Mouse (Mus musculus) ZHBTc4 (cell line): ENCODE measurements around the gene Ncoa6.

Source experiments
- DNase-seq: peaks from one replicate; pipeline ENCODE4 v3.0.0-alpha.2; 2011; ENCODE audit warnings: low read depth, low spot score

The Ncoa6 gene

GRCm38 (mm10) chr2:155442916-155443315 lies 30.8 kb downstream of the Ncoa6 start:
- no peak for DNase-seq

GRCm38 (mm10) chr2:155436445-155436844 lies 37.2 kb downstream of the Ncoa6 start:
- DNase-seq: peak; percentile 37

GRCm38 (mm10) chr2:155420911-155421310 lies 52.8 kb downstream of the Ncoa6 start:
- DNase-seq: no peak

- DNase-seq: no peak
Measured at GRCm38 (mm10) chr2:155404635-155405034, 69.1 kb downstream of the Ncoa6 start.

- DNase-seq: no peak
Measured at GRCm38 (mm10) chr2:155401926-155402325, 71.8 kb downstream of the Ncoa6 start.

- DNase-seq: peak; percentile 21
Measured at GRCm38 (mm10) chr2:155400276-155400675, 73.4 kb downstream of the Ncoa6 start.

- no peak for DNase-seq
Measured at GRCm38 (mm10) chr2:155394586-155394985, 79.1 kb downstream of the Ncoa6 start.

GRCm38 (mm10) chr2:155388573-155388972 lies 85.1 kb downstream of the Ncoa6 start:
- DNase-seq: no peak

GRCm38 (mm10) chr2:155387052-155387451 lies 86.6 kb downstream of the Ncoa6 start:
- peak; percentile 52 for DNase-seq

- peak; percentile 19 for DNase-seq
Measured at GRCm38 (mm10) chr2:155386534-155386899, 87.2 kb downstream of the Ncoa6 start.

GRCm38 (mm10) chr2:155385731-155386533 lies 87.8 kb downstream of the Ncoa6 start:
- peak; percentile 23 for DNase-seq

- DNase-seq: peak; percentile 93
Measured at GRCm38 (mm10) chr2:155385090-155385489, 88.6 kb downstream of the Ncoa6 start.

GRCm38 (mm10) chr2:155382791-155383438 lies 90.8 kb downstream of the Ncoa6 start:
- DNase-seq: no peak

- no peak for DNase-seq
Measured at GRCm38 (mm10) chr2:155382332-155382700, 91.4 kb downstream of the Ncoa6 start.

- DNase-seq: peak; percentile 97
Measured at GRCm38 (mm10) chr2:155381643-155382331, 91.9 kb downstream of the Ncoa6 start.

- no peak for DNase-seq
Measured at GRCm38 (mm10) chr2:155381060-155381437, 92.6 kb downstream of the Ncoa6 start.

- no peak for DNase-seq
Measured at GRCm38 (mm10) chr2:155380261-155381059, 93.2 kb downstream of the Ncoa6 start, which contains the start of gene Trp53inp2. Gene Trp53inp2, plus strand, starts transcription at chr2:155381059.

- DNase-seq: no peak
Measured at GRCm38 (mm10) chr2:155376191-155376590, 97.5 kb downstream of the Ncoa6 start.

- no peak for DNase-seq
Measured at GRCm38 (mm10) chr2:155374521-155374920, 99.2 kb downstream of the Ncoa6 start.

GRCm38 (mm10) chr2:155373886-155374285 lies 99.8 kb downstream of the Ncoa6 start:
- no peak for DNase-seq

GRCm38 (mm10) chr2:155373302-155373701 lies 100.4 kb downstream of the Ncoa6 start:
- DNase-seq: no peak

- no peak for DNase-seq
Measured at GRCm38 (mm10) chr2:155372451-155372850, 101.2 kb downstream of the Ncoa6 start.
